Mouse (Mus musculus) intestine, embryonic 16.5 days (tissue): ENCODE measurements at regions not wholly inside any gene's neighbourhood (a gene's known extent, or its start where the extent isn't known, plus 50 kb on each side); places are given as distances from the start of the nearest gene placed in this dataset.
"Not testable (repeated sequence)": the region's sequence is repeated elsewhere in the genome, so short reads cannot be mapped to it uniquely, and the experiment has no call there.

Experiments
- ATAC-seq: fragments of 200-750 bp; cut with Nextera tagmentation; 2 replicates; pipeline ENCODE4 v1.8.0; 2017; ENCODE audit warnings: moderate TSS enrichment, moderate library complexity
- H3K27ac ChIP-seq: fragments of 300-500 bp; sonication (generic); 2 replicates; pipeline ENCODE4 v1.5.1; 2014; ENCODE audit warnings: mild to moderate bottlenecking, low read length
- H3K27me3 ChIP-seq: fragments of 300-500 bp; sonication (generic); replicated peaks from 2 replicates; pipeline ENCODE4 v1.6.1; 2014; ENCODE audit warnings: low read length, control low read depth, mixed read lengths; ENCODE audit not compliant: control insufficient read depth, insufficient read depth
- H3K36me3 ChIP-seq: fragments of 300-500 bp; sonication (generic); 2 replicates; pipeline ENCODE4 v1.6.1; 2014; ENCODE audit warnings: low read length, control low read depth; ENCODE audit not compliant: control insufficient read depth, insufficient read depth
- H3K4me1 ChIP-seq: fragments of 300-500 bp; sonication (generic); 2 replicates; pipeline ENCODE4 v1.6.1; 2014; ENCODE audit warnings: low read length, control low read depth, mixed read lengths; ENCODE audit not compliant: control insufficient read depth, insufficient read depth
- H3K4me2 ChIP-seq: fragments of 300-500 bp; sonication (generic); 2 replicates; pipeline ENCODE4 v1.6.1; 2014; ENCODE audit warnings: low read depth, low read length, control low read depth
- H3K4me3 ChIP-seq: fragments of 300-500 bp; sonication (generic); 2 replicates; pipeline ENCODE4 v1.5.1; 2014; ENCODE audit warnings: mild to moderate bottlenecking, low read length
- H3K9ac ChIP-seq: fragments of 300-500 bp; sonication (generic); 2 replicates; pipeline ENCODE4 v1.6.1; 2014; ENCODE audit warnings: low read depth, low read length
- H3K9me3 ChIP-seq: fragments of 300-500 bp; sonication (generic); 2 replicates; pipeline ENCODE4 v1.6.1; 2016; ENCODE audit warnings: low read length, control low read depth; ENCODE audit not compliant: control insufficient read depth
- WGBS: fragments of 180-500 bp; shearing (Covaris S2); extraction: QIAGEN DNeasy Blood & Tissue Kit; methylation state at CpG from one replicate; pipeline ENCODE4 v1.1.7; 2014; 5-methylcytosine and 5-hydroxymethylcytosine counted together

DNA sequence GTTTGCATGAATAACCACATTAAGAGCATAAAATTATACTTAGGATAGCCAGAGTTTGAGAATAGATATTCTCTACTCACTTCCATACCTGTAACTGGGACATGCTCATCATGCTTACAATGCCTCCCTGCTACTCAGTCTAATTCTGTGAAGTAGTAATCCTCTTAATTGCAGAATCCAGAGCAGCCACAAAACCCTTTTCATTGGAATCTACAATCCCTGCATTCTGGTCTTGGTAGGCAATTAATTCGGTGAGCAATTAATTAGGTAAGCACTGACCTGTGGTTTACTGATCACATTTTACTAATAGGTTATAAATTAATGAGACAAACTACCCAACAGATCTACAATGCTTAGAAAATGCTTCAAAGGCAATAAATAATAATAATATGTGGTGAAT lies 316.5 kb upstream of the Sema3a start:
- no peak overlapping the region for H3K4me2 ChIP-seq
- no peaks in the 10 kb centered on the region for H3K9me3 ChIP-seq
- WGBS, result 94% methylated on average over 1 of the region's 1 CpGs
- no peaks in the 10 kb centered on the region for H3K27me3 ChIP-seq
- H3K4me3 ChIP-seq, result no peak overlapping the region
- H3K4me1 ChIP-seq, result no peaks in the 10 kb centered on the region
- no peak for ATAC-seq
- no peak overlapping the region for H3K27ac ChIP-seq
- H3K9ac ChIP-seq, result no peak overlapping the region
- H3K36me3 ChIP-seq, result no peaks in the 10 kb centered on the region

DNA sequence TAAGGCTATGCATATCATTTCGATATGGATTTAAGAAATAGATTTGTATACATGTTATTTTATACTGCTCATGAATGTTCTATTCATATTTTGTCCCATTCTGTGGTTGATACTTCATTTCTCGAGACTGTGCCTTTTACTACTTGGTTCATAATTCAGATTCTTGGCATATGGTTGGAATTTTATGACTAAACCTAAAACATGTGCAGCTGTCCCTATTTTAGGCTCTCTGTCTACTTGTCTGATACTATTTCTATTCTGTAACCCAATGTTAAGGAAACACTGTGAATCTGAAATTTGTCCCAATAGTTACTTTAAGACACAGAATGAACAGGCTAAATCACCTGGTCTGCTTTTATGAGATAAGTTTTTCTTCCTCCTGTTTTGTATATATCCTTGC lies 315.3 kb upstream of the Sema3a start:
- WGBS, result 70% methylated on average over 2 of the region's 2 CpGs
- Histone ChIP-seq H3K9me3 (no peaks in the 10 kb centered on the region), H3K36me3 (no peaks in the 10 kb centered on the region)

DNA sequence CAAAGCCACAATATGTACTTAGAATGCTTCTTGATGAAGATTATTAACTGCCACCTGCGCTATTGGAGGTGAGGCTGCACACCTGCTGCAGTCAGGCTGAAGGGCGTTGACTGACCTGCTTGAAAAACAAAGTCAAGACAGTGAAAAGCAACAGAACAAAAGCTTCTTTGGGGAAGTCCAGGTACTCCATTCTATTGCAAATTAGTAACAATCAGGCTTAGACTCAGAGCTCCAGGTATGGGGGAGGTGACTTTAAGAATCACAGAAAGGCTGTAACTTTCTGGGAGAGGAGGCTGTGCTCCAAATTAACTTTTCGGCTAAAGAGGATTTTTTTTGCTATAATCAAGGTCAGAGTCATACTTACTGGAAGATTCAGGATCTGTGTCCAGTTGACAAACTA lies 278.0 kb upstream of the Sema3a start:
- not testable (repeated sequence) for H3K9me3 ChIP-seq, H3K4me2 ChIP-seq, H3K9ac ChIP-seq, ATAC-seq, H3K36me3 ChIP-seq, H3K27ac ChIP-seq, H3K4me1 ChIP-seq, H3K27me3 ChIP-seq, H3K4me3 ChIP-seq
- WGBS, result 85% methylated on average over 3 of the region's 3 CpGs

More for the DNA sequence above, 315.3 kb upstream of the Sema3a start:
- Histone ChIP-seq H3K27me3 (no peaks in the 10 kb centered on the region), H3K9ac (no peak overlapping the region), H3K27ac (no peak overlapping the region), H3K4me3 (no peak overlapping the region), H3K4me1 (no peaks in the 10 kb centered on the region), H3K4me2 (no peak overlapping the region)
- no peak for ATAC-seq

DNA sequence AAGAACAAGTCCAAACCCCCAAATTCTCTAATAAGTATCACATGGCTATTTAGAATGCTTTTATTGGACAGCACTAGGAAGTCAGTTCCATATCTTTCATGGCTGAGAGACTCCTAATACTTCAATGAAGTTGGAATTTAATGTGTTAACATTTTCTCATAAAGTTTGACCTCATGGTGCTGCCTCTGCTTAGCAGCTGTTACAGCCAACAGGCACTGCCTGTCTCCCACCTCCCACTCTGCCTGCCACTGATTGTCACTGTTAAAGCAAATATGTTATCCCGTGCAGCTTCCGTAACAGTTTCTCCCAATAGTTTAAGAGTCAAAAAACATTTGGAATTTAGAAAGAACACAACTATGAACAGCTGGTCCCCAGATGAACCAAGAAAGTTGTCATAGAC lies 268.3 kb upstream of the Sema3a start:
- no peak overlapping the region for H3K9ac ChIP-seq
- H3K9me3 ChIP-seq, result no peaks in the 10 kb centered on the region
- no peak overlapping the region for H3K4me3 ChIP-seq
- H3K36me3 ChIP-seq, result no peaks in the 10 kb centered on the region
- no peaks in the 10 kb centered on the region for H3K4me1 ChIP-seq
- no peaks in the 10 kb centered on the region for H3K27me3 ChIP-seq
- no peak overlapping the region for H3K27ac ChIP-seq
- ATAC-seq, result no peak
- no peak overlapping the region for H3K4me2 ChIP-seq
- 48% methylated on average over 2 of the region's 2 CpGs for WGBS

DNA sequence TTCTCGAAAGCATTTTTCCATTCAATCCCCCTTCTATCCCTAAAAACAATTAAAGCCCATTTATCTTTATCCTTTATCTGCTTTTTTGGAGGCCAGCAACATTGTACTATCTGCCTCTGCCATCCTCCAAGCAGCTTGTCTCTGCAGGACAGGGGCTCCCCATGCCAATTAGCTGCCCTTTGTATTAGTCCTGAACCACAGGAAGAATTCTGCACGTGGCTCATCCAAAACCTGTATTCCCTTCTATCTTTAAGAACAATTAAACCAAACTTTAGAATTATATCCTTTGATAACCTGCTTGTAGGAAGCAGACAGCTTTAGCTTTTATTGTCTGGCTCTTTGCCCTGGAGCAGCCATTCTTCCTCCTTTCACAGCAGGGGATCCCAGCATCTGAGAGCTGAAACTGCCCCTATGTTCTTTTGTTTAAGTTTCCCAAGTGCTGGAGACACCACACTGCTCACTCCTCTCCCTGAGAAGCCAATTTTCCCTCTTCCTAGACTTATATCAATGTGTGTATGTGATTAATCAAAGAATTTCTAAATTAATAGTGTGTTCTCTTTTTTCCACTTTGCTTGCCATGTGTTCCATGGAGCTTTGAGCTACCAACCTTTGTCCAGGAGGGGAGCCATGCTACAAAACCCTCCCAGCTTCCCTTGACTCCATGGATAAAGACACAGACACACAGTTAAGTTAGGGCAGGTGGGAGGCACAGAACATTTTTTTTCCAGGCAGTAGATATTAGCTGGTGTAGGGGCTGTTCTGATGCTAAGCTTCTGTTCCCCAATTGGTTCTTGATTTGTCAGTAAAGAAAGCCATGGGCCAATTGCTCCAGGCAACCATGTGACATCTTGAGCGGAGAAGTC lies 256.6 kb upstream of the Sema3a start:
- H3K36me3 ChIP-seq, result no peaks in the 10 kb centered on the region
- no peak for ATAC-seq
- 54% methylated on average over 3 of the region's 3 CpGs for WGBS

DNA sequence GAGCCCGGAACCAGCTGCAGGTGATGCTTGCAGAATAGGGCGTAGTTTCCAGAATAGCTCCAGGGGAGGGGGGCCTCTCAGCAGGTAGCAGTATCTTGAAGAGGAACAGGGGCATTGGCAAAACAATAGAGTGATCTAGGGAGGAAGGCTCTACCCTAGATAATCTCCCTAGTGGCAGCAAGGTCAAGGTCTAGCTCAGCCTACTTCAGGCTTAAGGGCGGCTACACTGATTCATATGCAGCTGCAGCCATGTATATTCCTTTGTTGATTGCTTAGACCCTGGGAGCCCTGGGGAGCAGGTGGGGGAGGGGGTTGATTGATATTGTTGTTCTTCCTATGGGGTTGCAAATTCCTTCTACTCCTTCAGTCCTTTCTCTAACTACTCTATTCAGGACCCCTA lies 252.3 kb upstream of the Sema3a start:
- H3K9ac ChIP-seq, result no peak overlapping the region
- 93% methylated on average over 3 of the region's 3 CpGs for WGBS
- no peak overlapping the region for H3K4me2 ChIP-seq
- H3K4me3 ChIP-seq, result no peak overlapping the region
- H3K27me3 ChIP-seq, result no peaks in the 10 kb centered on the region
- no peaks in the 10 kb centered on the region for H3K4me1 ChIP-seq
- H3K36me3 ChIP-seq, result no peaks in the 10 kb centered on the region
- ATAC-seq, result no peak
- no peak overlapping the region for H3K27ac ChIP-seq
- no peaks in the 10 kb centered on the region for H3K9me3 ChIP-seq

More for the DNA sequence above, 256.6 kb upstream of the Sema3a start:
- H3K27ac ChIP-seq, result no peak overlapping the region
- H3K9me3 ChIP-seq, result no peaks in the 10 kb centered on the region
- no peak overlapping the region for H3K4me2 ChIP-seq
- no peaks in the 10 kb centered on the region for H3K27me3 ChIP-seq
- no peaks in the 10 kb centered on the region for H3K4me1 ChIP-seq
- no peak overlapping the region for H3K4me3 ChIP-seq
- no peak overlapping the region for H3K9ac ChIP-seq

DNA sequence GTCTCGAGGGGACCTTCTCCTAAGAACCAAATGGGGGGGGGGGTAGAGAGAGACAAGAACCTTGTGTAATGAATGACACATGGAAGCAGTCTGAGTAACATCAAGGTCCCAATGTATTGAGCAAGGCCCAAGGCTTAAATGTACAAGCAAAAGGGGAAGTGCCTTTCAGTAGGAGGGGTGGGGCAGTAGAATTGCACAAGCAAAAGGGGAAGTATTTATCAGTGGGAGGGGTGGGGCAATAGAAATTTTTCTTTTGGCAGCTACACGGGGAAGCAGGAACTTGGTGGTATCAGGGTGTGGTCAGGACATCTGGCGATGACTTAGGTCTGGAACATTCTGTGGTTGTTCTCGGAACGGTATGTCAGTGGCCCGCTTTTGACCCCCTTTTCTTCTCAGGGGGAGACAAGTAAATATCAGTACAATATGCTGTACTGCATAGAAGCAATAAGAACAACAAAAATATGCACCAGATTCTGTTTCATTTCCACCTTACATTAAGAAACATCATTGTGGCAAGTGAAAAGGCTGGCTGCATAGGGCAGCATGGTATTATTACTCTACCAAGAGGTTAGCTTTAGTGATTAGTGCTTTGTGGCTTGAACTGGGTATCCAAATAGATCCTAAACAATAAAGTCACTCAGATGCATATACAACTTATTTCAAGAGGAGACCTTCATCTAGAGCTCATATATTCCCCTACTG lies 247.5 kb upstream of the Sema3a start:
- H3K4me3 ChIP-seq, result no peak overlapping the region
- H3K9ac ChIP-seq, result no peak overlapping the region
- H3K4me2 ChIP-seq, result no peak overlapping the region
- no peaks in the 10 kb centered on the region for H3K4me1 ChIP-seq
- H3K27me3 ChIP-seq, result no peaks in the 10 kb centered on the region
- no peaks in the 10 kb centered on the region for H3K36me3 ChIP-seq
- no peaks in the 10 kb centered on the region for H3K9me3 ChIP-seq
- no peak overlapping the region for H3K27ac ChIP-seq
- no peak for ATAC-seq
- 89% methylated on average over 6 of the region's 6 CpGs for WGBS

DNA sequence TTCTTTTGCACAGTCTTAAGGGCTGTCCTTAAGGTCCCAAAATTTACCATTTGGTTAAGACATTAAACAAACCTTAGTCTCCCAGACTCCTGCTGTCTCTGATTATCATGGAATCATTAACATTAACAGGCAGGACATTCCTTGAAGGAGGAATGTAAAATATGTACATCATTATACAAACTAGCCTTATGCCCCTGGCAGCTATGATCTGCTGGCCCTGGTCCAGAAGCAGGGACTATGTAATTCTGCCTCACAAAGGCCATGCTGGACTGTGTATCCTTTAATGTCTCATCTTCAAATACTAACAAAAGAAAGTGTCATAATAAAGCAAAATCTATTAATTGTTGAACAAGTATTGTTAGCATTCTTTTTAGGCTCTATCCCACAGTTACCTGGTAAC lies 232.9 kb upstream of the Sema3a start:
- no peaks in the 10 kb centered on the region for H3K9me3 ChIP-seq
- no peaks in the 10 kb centered on the region for H3K4me1 ChIP-seq
- H3K4me2 ChIP-seq, result no peak overlapping the region
- no peaks in the 10 kb centered on the region for H3K27me3 ChIP-seq
- no peak for ATAC-seq
- H3K9ac ChIP-seq, result no peak overlapping the region
- no peak overlapping the region for H3K4me3 ChIP-seq
- H3K36me3 ChIP-seq, result no peaks in the 10 kb centered on the region
- H3K27ac ChIP-seq, result no peak overlapping the region

DNA sequence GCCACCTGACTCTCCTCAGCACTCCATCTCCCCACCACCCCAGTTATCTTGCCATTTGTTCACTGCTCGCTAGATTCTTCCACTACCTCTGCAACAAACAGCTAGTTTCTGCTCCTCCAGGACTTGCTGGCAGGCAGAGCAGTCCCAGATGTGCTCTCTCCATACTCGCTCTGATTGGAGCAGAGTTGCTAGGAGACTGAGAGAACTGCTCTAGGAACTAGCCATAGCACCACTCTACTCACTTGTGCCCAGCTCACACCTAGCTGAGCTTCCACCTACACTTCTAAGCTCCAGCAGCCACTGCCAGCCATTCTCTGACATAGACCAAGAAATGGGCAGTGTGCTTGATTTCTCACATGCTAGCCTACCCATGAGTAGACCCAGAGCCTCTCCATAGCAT lies 230.6 kb upstream of the Sema3a start:
- WGBS, result 65% methylated on average over 2 of the region's 2 CpGs

More for the DNA sequence above, 230.6 kb upstream of the Sema3a start:
- H3K9ac ChIP-seq, result no peak overlapping the region
- no peaks in the 10 kb centered on the region for H3K36me3 ChIP-seq
- ATAC-seq, result no peak
- no peaks in the 10 kb centered on the region for H3K4me1 ChIP-seq
- H3K27ac ChIP-seq, result no peak overlapping the region
- H3K27me3 ChIP-seq, result no peaks in the 10 kb centered on the region
- no peaks in the 10 kb centered on the region for H3K9me3 ChIP-seq
- no peak overlapping the region for H3K4me2 ChIP-seq
- H3K4me3 ChIP-seq, result no peak overlapping the region
